Mouse (Mus musculus): ENCODE data around the gene Rgs6. TPM values are rescaled to one million over a fixed set of nuclear protein-coding genes. Genes with fewer than 3 reads are reported as not detected.

The Rgs6 gene
- total and polyA plus RNA-seq, 3 experiments: not detected

- Histone ChIP-seq H3K79me2 (replicated peaks; ENCODE audit: control insufficient read depth, extremely low read depth, insufficient read depth, poor library complexity, severe bottlenecking) (no peaks in the 10 kb centered on the region), H3K9ac (ENCODE audit: insufficient read depth, low read depth) (no peak overlapping the region), H3K36me3 (replicated peaks in 1 of 2; ENCODE audit: control insufficient read depth in 1 of 2, insufficient read depth in 1 of 2, low read length in 1 of 2) (no peaks in the 10 kb centered on the region), H3K9me3 (replicated peaks; ENCODE audit: low read length) (no peaks in the 10 kb centered on the region), H3K27me3 (replicated peaks) (no peaks in the 10 kb centered on the region), H3K4me3 (replicated peaks in 1 of 3; ENCODE audit: low read depth in 2 of 3, low read length in 2 of 3, poor library complexity in 1 of 3) (no peak overlapping the region), H3K4me1 (ENCODE audit: control insufficient read depth in 1 of 2, insufficient read depth in 2 of 2) (peaks cover 7 to 33% of the 10 kb centered on the region in 2 experiments), H3K27ac (ENCODE audit: insufficient read depth, low read depth) (no peak overlapping the region), H3K4me2 (ENCODE audit: insufficient read depth, low read depth, poor library complexity, severe bottlenecking) (no peak overlapping the region)
- dilution Hi-C loops (cut with MboI; ENCODE audit: extremely low pct_ligation_motif_present, extremely low pct_unique_long_range_greater_than_20kb, low sequenced_read_pairs) (no loop called here), in situ Hi-C loops (cut with MboI; ENCODE audit: low pct_ligation_motif_present, low pct_unique_long_range_greater_than_20kb, low sequenced_read_pairs) (no loop called here)
- TF ChIP-seq MEF2A (IDR thresholded peaks at IDR 0.05; ENCODE audit: borderline replicate concordance, low read depth, low read length) (no peak), KAT2A (IDR thresholded peaks at IDR 0.05; ENCODE audit: insufficient replicate concordance, low read length) (0 out of 2 replicates have a peak, but pooled peaks have one; percentile 19), CHD1 (IDR thresholded peaks at IDR 0.05; ENCODE audit: low read depth, low read length) (no peak), USF1 (IDR thresholded peaks at IDR 0.05; ENCODE audit: low read depth, low read length) (no peak), EP300 (IDR thresholded peaks at IDR 0.05; ENCODE audit: low read length) (peak; percentile 62; the same call in 1 of the 2 replicates), BHLHE40 (IDR thresholded peaks at IDR 0.05; ENCODE audit: low read depth, low read length) (peak; percentile 30; the same call in 1 of the 2 replicates), ZMIZ1 (IDR thresholded peaks at IDR 0.05; ENCODE audit: low read depth, low read length) (no peak), GABPA (IDR thresholded peaks at IDR 0.05; ENCODE audit: insufficient replicate concordance, low read depth, low read length) (no peak), ETS1 (conservative IDR thresholded peaks at IDR 0.05; ENCODE audit: low read depth, low read length) (peak; percentile 35; the same call in 1 of the 2 replicates), MAZ (IDR thresholded peaks at IDR 0.05; ENCODE audit: low read depth, low read length) (no peak), JUND (conservative IDR thresholded peaks at IDR 0.05; ENCODE audit: low read depth, low read length) (no peak)
- peak; percentile 88 for DNase-seq (ENCODE audit: extremely low read depth)
Observed at GRCm38 (mm10) chr12:83039859-83040258, 451.8 kb downstream of the Rgs6 start.

GRCm38 (mm10) chr12:83043980-83044620 lies 456.0 kb downstream of the Rgs6 start:
- in situ Hi-C loops (cut with MboI; ENCODE audit: low pct_ligation_motif_present, low pct_unique_long_range_greater_than_20kb, low sequenced_read_pairs): no loop called here
- no peaks in the 10 kb centered on the region for H3K9me3 ChIP-seq (replicated peaks; ENCODE audit: low read length)

More at GRCm38 (mm10) chr12:83043980-83044620, 456.0 kb downstream of the Rgs6 start:
- DNase-seq (ENCODE audit: extremely low read depth): no peak
- Histone ChIP-seq H3K79me2 (replicated peaks; ENCODE audit: control insufficient read depth, extremely low read depth, insufficient read depth, poor library complexity, severe bottlenecking) (no peaks in the 10 kb centered on the region), H3K4me3 (replicated peaks in 1 of 3; ENCODE audit: low read depth in 2 of 3, low read length in 2 of 3, poor library complexity in 1 of 3) (no peak overlapping the region), H3K4me1 (ENCODE audit: control insufficient read depth in 1 of 2, insufficient read depth in 2 of 2) (peaks cover 7 to 21% of the 10 kb centered on the region in 2 experiments), H3K4me2 (ENCODE audit: insufficient read depth, low read depth, poor library complexity, severe bottlenecking) (no peak overlapping the region), H3K9ac (ENCODE audit: insufficient read depth, low read depth) (no peak overlapping the region), H3K27ac (ENCODE audit: insufficient read depth, low read depth) (no peak overlapping the region), H3K27me3 (replicated peaks) (no peaks in the 10 kb centered on the region), H3K36me3 (replicated peaks in 1 of 2; ENCODE audit: control insufficient read depth in 1 of 2, insufficient read depth in 1 of 2, low read length in 1 of 2) (no peaks in the 10 kb centered on the region)
- TF ChIP-seq MXI1 (IDR thresholded peaks at IDR 0.05; ENCODE audit: low read depth, low read length) (no peak), GABPA (IDR thresholded peaks at IDR 0.05; ENCODE audit: insufficient replicate concordance, low read depth, low read length) (no peak), USF2 (conservative IDR thresholded peaks at IDR 0.05; ENCODE audit: low read depth, low read length) (no peak), NRF1 (IDR thresholded peaks at IDR 0.05; ENCODE audit: low read depth, low read length) (no peak), IRF4 (IDR thresholded peaks at IDR 0.05; ENCODE audit: low read depth, low read length) (no peak), SIN3A (IDR thresholded peaks at IDR 0.05; ENCODE audit: low read length) (no peak), RAD21 (IDR thresholded peaks at IDR 0.05; ENCODE audit: low read depth, low read length) (no peak), TBP (conservative IDR thresholded peaks at IDR 0.05; ENCODE audit: low read depth, low read length) (no peak), MYC (IDR thresholded peaks at IDR 0.05; ENCODE audit: low read depth, low read length) (no peak), MAX (IDR thresholded peaks at IDR 0.05; ENCODE audit: low read length) (no peak), ZC3H11A (IDR thresholded peaks at IDR 0.05; ENCODE audit: low read depth, low read length) (no peak), PAX5 (IDR thresholded peaks at IDR 0.05; ENCODE audit: low read length) (no peak), MEF2A (IDR thresholded peaks at IDR 0.05; ENCODE audit: borderline replicate concordance, low read depth, low read length) (no peak), EP300 (IDR thresholded peaks at IDR 0.05; ENCODE audit: low read length) (no peak)
- dilution Hi-C loops (cut with MboI; ENCODE audit: extremely low pct_ligation_motif_present, extremely low pct_unique_long_range_greater_than_20kb, low sequenced_read_pairs): no loop called here
